Mouse (Mus musculus): ENCODE measurements around the gene Pabpc4l.

DNA sequence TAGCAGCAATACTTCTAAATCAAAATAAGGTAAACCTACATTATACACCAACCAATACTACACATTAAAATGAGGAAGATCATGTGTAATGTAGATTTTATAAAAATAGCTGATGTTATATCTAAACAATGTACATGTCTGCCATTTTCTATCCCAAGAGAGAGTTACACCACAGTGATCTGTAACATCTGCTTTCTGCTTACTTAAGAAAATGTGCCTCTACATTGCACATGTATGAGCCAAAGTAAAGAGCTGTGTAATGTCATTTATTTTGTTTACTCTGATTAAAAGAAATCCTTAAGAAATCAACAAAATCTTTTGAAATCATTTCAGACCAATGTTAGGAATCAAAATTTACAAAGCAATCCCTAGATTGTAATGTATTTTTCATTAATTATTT is 16.6 kb downstream of the Pabpc4l start:
- TF ChIP-seq CTCF (IDR thresholded peaks at IDR 0.05; ENCODE audit: control insufficient read depth, insufficient read depth, insufficient read length) = no peak
- TF ChIP-seq FOSL1 (IDR thresholded peaks at IDR 0.05; ENCODE audit: insufficient read depth, low read length, poor library complexity, severe bottlenecking) = no peak
- no peak for TF ChIP-seq USF1 (IDR thresholded peaks at IDR 0.05; ENCODE audit: low read depth)
- no peak for TF ChIP-seq MAX (IDR thresholded peaks at IDR 0.05)
- TF ChIP-seq CEBPB (IDR thresholded peaks at IDR 0.05; ENCODE audit: low read depth) = no peak
- TF ChIP-seq MYOG (IDR thresholded peaks at IDR 0.05; ENCODE audit: control insufficient read depth, extremely low read depth, insufficient read length) = no peak
- no peak for TF ChIP-seq MYOD1 (IDR thresholded peaks at IDR 0.05; ENCODE audit: control insufficient read depth, insufficient read length, low read depth)
